ENCODE assay signal across 8 mouse cellular contexts in genomic region chr11:73039102-73039799, GRCm38 (mm10). TPM values are rescaled to one million over a fixed set of nuclear protein-coding genes. Genes with fewer than 3 reads are reported as not detected.
DNase-seq lines count a peak whose midpoint lies in the region; ATAC-seq and TF ChIP-seq lines count a peak whose summit lies in the region.

No protein-coding gene starts in this region.

- TF ChIP-seq POLR2A in heart, adult 2 months (IDR thresholded peaks at IDR 0.05; ENCODE audit: insufficient read depth, low read depth, low read length) = no peak

- H3K79me2 ChIP-seq in heart, adult 2 months (replicated peaks; ENCODE audit: control insufficient read depth, insufficient read depth, low read length) = no peaks in the 10 kb centered on the region

- no peak overlapping the region for H3K9ac ChIP-seq in heart, adult 2 months (ENCODE audit: low read depth, low read length)
- H3K9ac ChIP-seq in heart, embryonic 11.5 days (ENCODE audit: low read depth, low read length) = no peak overlapping the region
- H3K9ac ChIP-seq in forebrain, embryonic 14.5 days (ENCODE audit: low read length) = no peak overlapping the region
- H3K9ac ChIP-seq in midbrain, embryonic 13.5 days (replicated peaks) = no peak overlapping the region

- no peak overlapping the region for H3K4me3 ChIP-seq in heart, adult 2 months
- H3K4me3 ChIP-seq in heart, embryonic 11.5 days (ENCODE audit: low read depth, low read length) = no peak overlapping the region
- H3K4me3 ChIP-seq in forebrain, embryonic 14.5 days (ENCODE audit: low read depth, low read length) = no peak overlapping the region
- no peak overlapping the region for H3K4me3 ChIP-seq in midbrain, embryonic 13.5 days (replicated peaks)

- no peak overlapping the region for H3K4me2 ChIP-seq in heart, embryonic 11.5 days
- H3K4me2 ChIP-seq in forebrain, embryonic 14.5 days (ENCODE audit: low read length) = no peak overlapping the region
- H3K4me2 ChIP-seq in midbrain, embryonic 13.5 days (replicated peaks) = no peak overlapping the region

- H3K27ac ChIP-seq in heart, adult 2 months = no peak overlapping the region
- H3K27ac ChIP-seq in heart, embryonic 11.5 days (ENCODE audit: low read depth, low read length) = no peak overlapping the region
- no peak overlapping the region for H3K27ac ChIP-seq in forebrain, embryonic 14.5 days (ENCODE audit: low read depth, low read length)
- H3K27ac ChIP-seq in midbrain, embryonic 13.5 days = no peak overlapping the region

- H3K36me3 ChIP-seq in heart, adult 2 months (ENCODE audit: control insufficient read depth, insufficient read depth, low read length) = no peaks in the 10 kb centered on the region
- no peaks in the 10 kb centered on the region for H3K36me3 ChIP-seq in heart, embryonic 11.5 days (ENCODE audit: control insufficient read depth, insufficient read depth, low read length)
- peaks cover 6% of the 10 kb centered on the region; the same call in 1 of the 2 replicates for H3K36me3 ChIP-seq in forebrain, embryonic 14.5 days (ENCODE audit: control insufficient read depth, insufficient read depth, low read length)
- peaks cover 36% of the 10 kb centered on the region for H3K36me3 ChIP-seq in midbrain, embryonic 13.5 days

- H3K9me3 ChIP-seq in heart, embryonic 11.5 days (replicated peaks; ENCODE audit: control insufficient read depth, low read length) = no peaks in the 10 kb centered on the region
- H3K9me3 ChIP-seq in forebrain, embryonic 14.5 days (replicated peaks; ENCODE audit: control insufficient read depth, low read length) = no peaks in the 10 kb centered on the region
- H3K9me3 ChIP-seq in midbrain, embryonic 13.5 days = no peaks in the 10 kb centered on the region

- no peak for ATAC-seq in heart, embryonic 11.5 days (replicated peaks; ENCODE audit: insufficient number of reproducible peaks, low FRiP score, low TSS enrichment)
- peak; percentile 79 for ATAC-seq in forebrain, embryonic 14.5 days
- ATAC-seq in midbrain, embryonic 13.5 days = peak; percentile 81

- H3K4me1 ChIP-seq in heart, adult 2 months (ENCODE audit: control insufficient read depth, insufficient read depth, low read length) = no peaks in the 10 kb centered on the region
- peaks cover 14% of the 10 kb centered on the region; the same call in 1 of the 2 replicates for H3K4me1 ChIP-seq in heart, embryonic 11.5 days (ENCODE audit: control insufficient read depth, insufficient read depth, low read length)
- no peaks in the 10 kb centered on the region for H3K4me1 ChIP-seq in forebrain, embryonic 14.5 days (ENCODE audit: control insufficient read depth, insufficient read depth, low read length)
- H3K4me1 ChIP-seq in midbrain, embryonic 13.5 days (replicated peaks) = no peaks in the 10 kb centered on the region

- DNase-seq in heart, adult 2 months = peak in 1 of 2 experiments; percentile 35
- peak; percentile 80 to 83 for DNase-seq in B cell, adult 2 months
- peak; percentile 59 to 79 for DNase-seq in adrenal gland, postnatal 36 days
- peak; percentile 83 for DNase-seq in forebrain, embryonic 14.5 days (ENCODE audit: low spot score)
- DNase-seq in layer of hippocampus, adult 9-11 months = peak; percentile 68
- DNase-seq in testis, postnatal 10 days (ENCODE audit: low spot score) = peak; percentile 78

- peak; percentile 86 for TF ChIP-seq CTCF in heart, adult 2 months (IDR thresholded peaks at IDR 0.05)

- 57% methylated on average over 9 of the region's 9 CpGs for WGBS in heart, adult 2 months
- WGBS in heart, embryonic 11.5 days (ENCODE audit: insufficient replicate concordance) = 53% methylated on average over 9 of the region's 9 CpGs
- 59% methylated on average over 9 of the region's 9 CpGs for WGBS in forebrain, embryonic 14.5 days
- 63% methylated on average over 9 of the region's 9 CpGs for WGBS in midbrain, embryonic 13.5 days

- intact Hi-C loops in heart, adult 2 months (cut with DNase I) = loop anchor here (1.0 kb wide), 1 partner anchor 33 kb away; no protein-coding TSS in a partner anchor

- no peaks in the 10 kb centered on the region for H3K27me3 ChIP-seq in heart, adult 2 months (ENCODE audit: control insufficient read depth, insufficient read depth, low read length)
- no peaks in the 10 kb centered on the region for H3K27me3 ChIP-seq in heart, embryonic 11.5 days (ENCODE audit: control insufficient read depth, insufficient read depth, low read length)
- H3K27me3 ChIP-seq in forebrain, embryonic 14.5 days (replicated peaks; ENCODE audit: control insufficient read depth, insufficient read depth, low read length) = no peaks in the 10 kb centered on the region
- H3K27me3 ChIP-seq in midbrain, embryonic 13.5 days = no peaks in the 10 kb centered on the region

- no peak for TF ChIP-seq EP300 in heart, adult 2 months (IDR thresholded peaks at IDR 0.05; ENCODE audit: insufficient read depth, low read depth, low read length)

RNA-seq across cellular contexts. Expression of gene Ncbp3, which starts 8.3 kb away (rescaled TPM):
- total RNA-seq in heart, adult 2 months (2021) = 1 to 10 TPM; 5.6 to 5.7 TPM
- 2.0 and 4.2 TPM in 2 replicates for polyA plus RNA-seq in heart, adult 2 months (2012; rRNA removed)
- polyA plus RNA-seq in heart, embryonic 11.5 days (2014; fragmentation: Nextera tagmentation; extraction: Ambion mirVana) = 9.6 and 10.3 TPM in 2 replicates
- total RNA-seq in adrenal gland, postnatal 36 days (2021) = 10 to 100 TPM; 11.0 to 12.0 TPM
- polyA plus RNA-seq in forebrain, embryonic 14.5 days (2014; fragmentation: Nextera tagmentation; extraction: Ambion mirVana) = 5.7 and 6.5 TPM in 2 replicates
- polyA plus RNA-seq in midbrain, embryonic 13.5 days (2015; fragmentation: Nextera tagmentation; extraction: Ambion mirVana) = 13.5 and 14.2 TPM in 2 replicates

RNA-seq across cellular contexts. Expression of gene Camkk1, which starts 20.4 kb away (rescaled TPM):
- total RNA-seq in heart, adult 2 months (2021) = 1 to 10 TPM in 1 of 2 experiments, under 1 TPM in 1; 0.63 to 1.2 TPM
- 1.7 and 1.8 TPM in 2 replicates for polyA plus RNA-seq in heart, adult 2 months (2012; rRNA removed)
- 1.3 and 1.5 TPM in 2 replicates for polyA plus RNA-seq in heart, embryonic 11.5 days (2014; fragmentation: Nextera tagmentation; extraction: Ambion mirVana)
- 1 to 10 TPM; 2.6 to 5.1 TPM for total RNA-seq in adrenal gland, postnatal 36 days (2021)
- 8.0 and 10.8 TPM in 2 replicates for polyA plus RNA-seq in forebrain, embryonic 14.5 days (2014; fragmentation: Nextera tagmentation; extraction: Ambion mirVana)
- 17.1 and 17.5 TPM in 2 replicates for polyA plus RNA-seq in midbrain, embryonic 13.5 days (2015; fragmentation: Nextera tagmentation; extraction: Ambion mirVana)

RNA-seq across cellular contexts. Expression of gene P2rx1, which starts 40.3 kb away (rescaled TPM):
- total RNA-seq in heart, adult 2 months (2021) = under 1 TPM; 0.21 to 0.86 TPM
- polyA plus RNA-seq in heart, adult 2 months (2012; rRNA removed) = 0.76 and 0.91 TPM in 2 replicates
- 2.9 and 4.0 TPM in 2 replicates for polyA plus RNA-seq in heart, embryonic 11.5 days (2014; fragmentation: Nextera tagmentation; extraction: Ambion mirVana)
- total RNA-seq in adrenal gland, postnatal 36 days (2021) = under 1 TPM; 0.33 to 0.70 TPM
- polyA plus RNA-seq in forebrain, embryonic 14.5 days (2014; fragmentation: Nextera tagmentation; extraction: Ambion mirVana) = 0.53 and 0.57 TPM in 2 replicates
- polyA plus RNA-seq in midbrain, embryonic 13.5 days (2015; fragmentation: Nextera tagmentation; extraction: Ambion mirVana) = 0.41 and 0.58 TPM in 2 replicates

RNA-seq across cellular contexts. Expression of gene Itgae, which starts 51.1 kb away (rescaled TPM):
- under 1 TPM; 0.14 to 0.16 TPM for total RNA-seq in heart, adult 2 months (2021)
- 0.37 and 0.38 TPM in 2 replicates for polyA plus RNA-seq in heart, adult 2 months (2012; rRNA removed)
- 0.31 and 0.34 TPM in 2 replicates for polyA plus RNA-seq in heart, embryonic 11.5 days (2014; fragmentation: Nextera tagmentation; extraction: Ambion mirVana)
- total RNA-seq in adrenal gland, postnatal 36 days (2021) = under 1 TPM; 0.50 to 0.59 TPM
- 0.11 and 0.25 TPM in 2 replicates for polyA plus RNA-seq in forebrain, embryonic 14.5 days (2014; fragmentation: Nextera tagmentation; extraction: Ambion mirVana)
- 0.21 and 0.28 TPM in 2 replicates for polyA plus RNA-seq in midbrain, embryonic 13.5 days (2015; fragmentation: Nextera tagmentation; extraction: Ambion mirVana)
